Mouse (Mus musculus) gastrocnemius, postnatal 14 days (tissue): ENCODE measurements around the gene Gm12185. TPM values are rescaled to one million over a fixed set of nuclear protein-coding genes. Genes with fewer than 3 reads are reported as not detected.
"Not testable (repeated sequence)": the region's sequence is repeated elsewhere in the genome, so short reads cannot be mapped to it uniquely, and the experiment has no call there.

Experiments used
- DNase-seq: peaks from one replicate; pipeline ENCODE4 v3.0.0; 2021; ENCODE audit warnings: mixed read lengths
- intact Hi-C: fragments of 180-260 bp; cut with DNase I; formaldehyde crosslinking; loops from one replicate; pipeline ENCODE4 v1.15.1; 2025; ENCODE audit warnings: low total_unique reads
- total RNA-seq, 2 experiments: library from RNA; stranded (reverse); gene quantifications; 2 replicates each; pipeline ENCODE4 v1.2.3; 2021

Gene Gm12185
- total RNA-seq, 2 experiments from 2014 or later, result 0.13 to 0.47 TPM

DNA sequence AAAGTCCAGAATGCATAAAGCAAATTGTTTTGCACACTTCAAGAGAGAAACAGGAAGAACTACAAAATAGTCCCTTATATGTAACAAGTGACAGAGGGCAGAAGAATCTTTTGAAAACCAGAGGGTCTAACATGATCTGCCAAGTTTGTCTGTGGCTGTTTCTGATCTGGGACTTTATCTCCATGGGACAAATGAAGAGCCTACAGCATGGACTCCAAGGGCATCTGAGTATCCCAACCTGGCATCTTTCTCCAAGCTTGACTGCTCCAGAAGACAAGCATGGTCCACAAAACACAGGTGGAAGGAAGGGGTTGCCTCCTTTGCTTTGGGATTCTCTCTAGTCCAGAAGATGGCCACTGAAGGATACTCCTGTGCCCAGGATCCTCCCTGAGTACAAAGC is 65.6 kb downstream of the Gm12185 start:
- intact Hi-C loops, result not testable (repeated sequence)

DNA sequence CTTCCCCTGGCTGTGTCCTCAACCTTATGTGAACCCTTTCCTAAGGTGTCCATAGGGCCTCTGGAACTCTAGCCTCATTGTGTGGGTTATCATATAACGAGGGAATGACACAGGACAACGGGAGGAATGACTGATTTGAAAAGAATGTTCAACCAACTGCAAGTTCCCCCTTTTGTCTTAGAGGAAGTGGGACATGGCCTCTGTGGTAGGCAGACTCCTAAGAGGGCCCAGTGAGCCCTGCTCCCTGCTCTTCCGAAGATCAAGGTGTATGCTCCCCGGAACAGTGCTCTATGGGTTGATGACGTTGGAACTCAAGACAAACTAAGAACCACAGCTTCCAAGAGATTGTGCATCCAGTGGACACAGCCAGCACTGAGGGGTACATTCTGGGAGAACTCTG is 68.2 kb downstream of the Gm12185 start:
- DNase-seq, intact Hi-C loops: not testable (repeated sequence)

More for the DNA sequence above, 65.6 kb downstream of the Gm12185 start:
- not testable (repeated sequence) for DNase-seq

DNA sequence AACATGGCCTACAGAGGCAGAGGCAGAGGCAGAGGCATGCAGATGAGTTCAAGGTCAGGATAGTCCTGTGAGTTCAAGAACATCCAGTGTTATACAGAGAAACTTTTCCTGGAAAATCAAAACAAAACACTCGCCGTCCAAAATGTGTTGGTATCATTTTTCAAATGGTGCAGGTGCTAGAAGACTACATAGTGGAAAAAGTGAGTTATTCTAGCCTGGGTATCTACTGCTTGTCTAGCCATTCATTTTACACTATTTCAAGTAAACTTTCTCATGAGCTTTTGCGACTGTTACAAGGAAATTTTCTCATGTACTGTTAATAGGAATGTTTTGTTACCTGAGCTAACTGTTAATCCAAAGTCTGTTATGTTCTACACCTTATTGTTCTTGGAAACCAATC is 73.6 kb downstream of the Gm12185 start:
- DNase-seq, result no peak
- intact Hi-C loops, result no loop called here

DNA sequence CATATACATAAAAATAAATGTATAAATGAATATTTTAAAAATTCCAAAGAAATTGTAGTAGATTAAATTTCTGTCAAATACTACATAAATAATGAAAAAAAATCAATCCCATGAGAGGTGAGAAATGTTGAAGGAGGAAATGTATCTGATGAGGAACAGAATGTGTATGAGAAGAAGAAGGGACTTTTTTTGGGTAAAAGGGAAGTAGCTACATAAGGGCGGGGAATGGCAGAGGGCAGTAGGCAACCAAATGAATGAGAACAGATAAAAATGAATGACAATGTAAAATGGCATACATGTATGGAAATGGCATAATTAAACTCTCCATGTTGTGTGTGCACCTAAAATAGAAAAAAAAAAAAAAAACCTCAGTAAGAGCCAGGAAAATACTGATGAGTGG is 78.4 kb downstream of the Gm12185 start:
- intact Hi-C loops, result no loop called here
- no peak for DNase-seq

DNA sequence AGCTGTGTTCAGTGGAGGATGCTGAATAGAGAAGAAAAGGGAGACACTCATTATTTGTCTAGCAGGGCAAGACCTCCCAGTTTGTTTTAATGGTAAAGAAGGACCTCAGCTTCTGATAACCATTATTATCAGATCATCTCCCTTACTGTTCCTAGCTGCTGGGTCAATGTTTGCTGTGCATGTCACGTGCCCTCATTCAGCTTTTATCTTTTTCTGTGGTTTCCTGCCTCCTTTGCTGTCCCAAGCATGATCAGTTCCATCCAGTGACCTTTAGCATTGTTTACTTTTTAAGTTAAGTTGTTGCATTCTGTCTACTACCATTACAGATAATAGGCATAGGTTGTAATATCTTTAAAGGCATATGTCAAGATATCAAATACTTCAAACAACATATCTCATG is 83.6 kb downstream of the Gm12185 start:
- intact Hi-C loops, result no loop called here
- DNase-seq, result no peak

DNA sequence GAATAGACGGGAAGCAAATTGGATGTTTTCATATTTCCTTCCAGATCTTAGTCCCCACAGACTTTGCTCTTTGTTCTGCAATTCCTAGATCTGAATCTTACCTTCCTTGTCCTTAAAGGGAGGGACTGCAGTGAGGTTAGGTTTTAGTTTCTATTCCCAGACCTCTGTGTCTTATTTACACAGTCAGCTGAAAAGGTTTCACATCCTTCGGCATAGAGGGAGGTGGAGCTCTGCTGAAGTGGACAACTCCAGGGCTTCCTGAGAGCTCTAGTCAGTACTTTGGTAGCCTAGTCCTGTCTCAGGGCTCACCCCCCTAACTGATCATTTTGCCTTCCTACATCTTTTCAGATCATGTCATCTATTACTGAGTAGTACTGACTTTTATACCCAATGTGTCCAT is 90.0 kb downstream of the Gm12185 start, which contains the start of gene Gm5431:
TSS of gene Gm5431 (minus strand) at position 194 of the 400 bp plus-strand sequence.
- intact Hi-C loops, result no loop called here
- DNase-seq, result no peak

DNA sequence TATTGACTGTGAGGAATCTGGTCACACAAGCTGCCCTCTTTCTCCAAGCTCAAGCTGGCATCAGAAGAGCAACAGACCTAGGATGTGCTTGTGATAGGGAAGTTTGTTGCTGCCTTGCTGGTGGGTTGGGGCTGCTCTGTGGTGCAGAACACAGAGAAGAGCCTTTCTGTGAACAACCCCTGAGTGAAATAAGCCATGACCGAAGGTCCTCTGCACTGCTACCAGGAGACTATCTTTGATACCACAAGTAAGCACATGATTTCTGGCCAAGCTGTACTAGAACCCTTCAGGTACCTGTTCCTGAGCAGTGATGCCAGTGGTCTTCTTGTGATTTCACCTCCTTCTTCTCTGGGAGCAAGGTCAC is 90.5 kb downstream of the Gm12185 start:
- DNase-seq, intact Hi-C loops: not testable (repeated sequence)

DNA sequence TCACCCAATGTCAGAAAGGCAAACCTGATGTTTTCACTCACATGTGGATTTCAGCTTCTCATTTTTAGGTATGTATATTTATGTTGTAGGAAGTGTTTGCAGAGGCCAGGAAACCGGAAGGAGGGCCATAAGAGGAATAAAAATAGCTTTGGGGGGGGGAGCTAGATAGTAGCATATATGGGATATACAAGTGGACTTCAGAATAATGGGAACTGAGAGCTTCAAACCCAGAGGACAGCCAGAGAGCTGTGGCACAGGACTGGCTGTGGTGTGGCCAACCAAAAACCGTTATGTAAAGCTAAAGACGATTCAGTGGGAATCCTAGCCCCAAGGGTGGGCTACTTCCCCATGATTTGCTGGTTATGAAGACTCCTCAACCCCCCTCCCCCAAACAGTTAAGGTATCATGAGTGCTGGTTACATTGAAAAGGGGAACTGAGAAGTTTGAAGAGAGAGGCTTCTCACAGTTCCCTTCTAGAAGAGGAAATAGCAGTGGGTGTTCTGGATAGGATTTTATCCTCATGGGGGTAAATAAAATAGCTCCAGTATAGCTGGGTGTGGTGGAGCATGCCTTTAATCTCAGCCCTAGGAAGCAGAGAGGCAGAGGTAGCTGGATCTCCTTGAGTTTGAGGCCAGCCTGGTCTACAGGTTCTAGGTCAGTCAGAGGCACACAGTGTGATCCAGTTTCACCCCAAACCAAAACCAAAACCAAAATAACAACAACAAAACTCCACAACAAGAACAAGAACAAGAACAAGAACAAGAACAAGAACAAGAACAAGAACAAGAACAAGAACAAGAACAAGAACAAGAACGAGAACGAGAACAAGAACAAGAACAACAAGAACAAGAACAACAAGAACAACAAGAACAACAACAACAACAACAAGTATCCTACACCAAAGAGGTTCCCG is 91.1 kb downstream of the Gm12185 start:
- DNase-seq, intact Hi-C loops: not testable (repeated sequence)

DNA sequence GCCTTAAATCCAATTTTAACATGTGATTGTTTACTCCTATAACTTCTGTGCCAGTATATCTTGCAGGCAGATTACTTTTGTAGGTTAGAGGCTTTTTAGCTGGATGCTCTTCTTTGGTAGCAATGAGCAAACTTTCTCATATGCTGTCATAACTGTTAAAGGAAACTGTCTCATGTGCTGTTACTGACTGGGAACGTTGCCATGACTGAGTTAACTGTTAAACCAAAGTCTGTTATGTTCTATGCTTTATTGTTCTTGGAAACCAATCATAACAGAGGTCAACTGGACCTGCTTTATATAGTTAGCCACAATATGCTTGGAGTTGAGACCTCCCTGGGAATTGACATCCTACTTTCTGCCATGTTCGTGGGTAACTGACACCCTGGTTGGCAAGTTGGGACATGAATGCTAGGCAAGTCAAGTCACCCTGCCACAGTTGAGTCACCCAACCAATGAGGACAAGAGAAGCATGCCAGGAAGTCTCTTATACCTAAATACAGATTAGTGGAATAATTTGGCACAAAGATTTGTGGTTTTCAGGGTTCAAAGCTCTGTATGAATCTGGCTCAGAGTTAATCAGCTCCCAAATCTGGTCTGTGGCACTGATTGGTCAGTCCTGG is 93.1 kb downstream of the Gm12185 start:
- intact Hi-C loops, result no loop called here
- DNase-seq, result no peak

DNA sequence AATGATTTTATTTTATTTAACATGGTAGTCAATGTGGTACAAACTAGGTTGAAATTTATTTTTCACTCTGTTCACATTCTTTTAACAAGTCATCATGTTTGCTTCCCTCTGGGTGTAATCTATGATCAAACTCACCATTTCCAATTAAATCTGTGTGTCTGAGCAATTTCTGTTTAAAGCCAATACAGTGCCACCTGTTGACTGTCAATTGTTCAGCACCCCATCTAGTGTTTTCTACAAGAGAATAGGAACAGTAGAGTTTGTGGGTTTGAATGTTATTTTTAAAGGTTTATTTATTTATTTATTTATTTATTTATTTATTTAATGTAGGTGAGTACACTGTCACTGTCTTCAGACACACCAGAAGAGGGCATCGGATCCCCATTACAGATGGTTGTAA is 115.3 kb downstream of the Gm12185 start:
- intact Hi-C loops, result no loop called here
- no peak for DNase-seq

DNA sequence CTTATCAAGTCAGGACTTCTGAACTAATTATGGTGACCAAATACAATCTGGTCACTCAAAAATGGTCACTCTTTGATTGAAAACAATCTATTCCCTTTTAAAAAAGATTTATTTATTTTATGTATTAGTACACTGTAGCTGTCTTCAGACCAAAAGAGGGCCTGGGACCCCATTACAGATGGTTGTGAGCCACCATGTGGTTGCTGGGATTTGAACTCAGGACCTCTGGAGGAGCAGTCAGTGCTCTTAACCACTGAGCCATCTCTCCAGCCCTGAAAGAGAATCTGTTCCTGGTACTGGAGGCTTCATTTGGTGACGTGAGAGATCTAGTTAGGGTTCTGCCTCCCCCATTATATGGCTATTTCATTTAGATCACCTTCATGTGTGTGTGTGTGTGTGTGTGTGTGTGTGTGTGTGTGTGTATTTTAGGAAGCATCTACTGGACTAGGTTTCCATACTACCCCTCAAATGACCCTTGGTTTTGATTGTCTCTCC is 116.6 kb downstream of the Gm12185 start:
- not testable (repeated sequence) for DNase-seq
- intact Hi-C loops, result loop anchor here (2.0 kb wide), 1 partner anchor 227 kb away; no protein-coding TSS in a partner anchor

DNA sequence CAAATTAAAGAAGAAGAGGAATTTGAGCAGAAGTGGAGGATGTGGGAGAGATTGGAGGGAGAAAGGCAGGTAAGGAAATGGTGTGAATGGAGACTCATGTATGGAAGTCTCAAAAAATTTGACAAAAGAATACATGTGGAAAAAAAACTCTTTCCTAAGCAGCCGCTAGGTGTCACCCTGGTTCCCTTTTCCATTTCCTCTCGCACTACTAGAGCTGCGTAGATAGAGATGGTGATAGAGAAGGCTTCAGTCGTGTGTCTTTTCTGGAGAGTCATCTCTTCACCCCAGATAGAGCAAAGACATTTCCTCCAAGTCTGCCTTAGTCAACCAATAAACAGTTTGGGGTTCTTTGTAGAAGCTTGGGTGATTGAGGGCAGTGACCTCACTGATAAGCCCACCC is 117.6 kb downstream of the Gm12185 start:
- intact Hi-C loops, result loop anchor here (2.0 kb wide), 1 partner anchor 228 kb away; no protein-coding TSS in a partner anchor
- no peak for DNase-seq

DNA sequence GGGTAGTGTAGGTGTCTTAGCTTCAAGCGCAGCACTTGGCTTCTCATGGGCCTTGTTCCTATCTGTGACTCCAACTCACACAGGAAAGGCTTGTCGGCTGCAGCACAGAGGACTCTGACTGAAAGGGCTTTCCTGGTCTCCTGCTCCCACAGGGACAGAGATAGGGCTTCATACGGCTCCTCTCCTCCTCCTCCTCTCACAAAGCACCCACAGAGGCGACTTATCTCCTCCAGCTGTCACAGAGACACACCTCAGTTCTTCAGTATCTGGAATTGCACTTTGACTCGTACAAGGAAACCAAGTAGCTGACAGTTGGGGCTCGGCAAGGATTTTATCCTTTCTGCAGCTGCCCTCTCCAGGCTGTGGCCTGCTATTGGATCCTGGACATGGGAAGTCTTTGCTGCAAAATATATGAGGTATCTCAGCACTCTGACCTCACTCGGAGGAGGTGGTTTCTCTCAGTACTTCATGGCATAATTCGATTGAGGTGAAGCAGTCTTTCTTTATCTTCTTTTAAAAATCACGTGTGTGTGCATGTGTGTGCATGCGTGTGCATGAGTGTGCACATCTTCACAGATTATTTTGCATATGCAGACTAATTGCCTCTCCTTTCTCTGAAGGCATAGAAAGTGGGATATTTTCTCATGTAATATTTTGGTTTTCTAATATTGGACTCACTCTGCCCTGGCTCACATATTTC is 118.3 kb downstream of the Gm12185 start:
- no peak for DNase-seq
- intact Hi-C loops, result loop anchor here (2.0 kb wide), 1 partner anchor 229 kb away; no protein-coding TSS in a partner anchor

DNA sequence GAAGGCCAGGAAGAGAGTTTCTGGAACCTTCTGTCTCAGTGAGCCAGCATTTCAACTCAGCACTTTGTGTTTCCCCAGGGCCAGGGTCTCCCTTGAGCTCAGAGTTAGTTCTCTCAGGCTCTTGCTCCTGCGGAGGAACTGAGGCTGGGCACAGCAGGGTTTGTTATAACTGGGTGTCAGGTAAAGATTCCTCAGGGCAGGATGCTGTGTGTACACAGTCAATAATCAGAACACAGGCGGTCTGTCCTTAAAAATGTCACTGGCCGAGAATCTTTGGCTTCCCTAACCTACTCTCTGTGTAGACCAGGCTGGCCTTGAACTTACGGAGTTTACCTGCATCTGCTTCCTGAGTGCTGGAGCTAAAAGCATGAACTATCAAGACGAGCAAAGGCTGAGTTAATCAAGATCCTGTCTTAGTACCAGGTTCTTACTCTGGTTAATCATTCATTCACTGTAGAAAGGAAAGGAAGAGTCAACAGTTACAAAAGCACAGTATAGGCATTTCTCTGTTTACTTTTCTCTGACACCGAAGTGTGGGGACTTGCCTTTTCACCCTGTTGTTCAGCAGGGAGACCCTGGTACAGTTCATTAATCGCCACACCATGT is 119.2 kb downstream of the Gm12185 start:
- DNase-seq, result no peak
- intact Hi-C loops, result no loop called here

DNA sequence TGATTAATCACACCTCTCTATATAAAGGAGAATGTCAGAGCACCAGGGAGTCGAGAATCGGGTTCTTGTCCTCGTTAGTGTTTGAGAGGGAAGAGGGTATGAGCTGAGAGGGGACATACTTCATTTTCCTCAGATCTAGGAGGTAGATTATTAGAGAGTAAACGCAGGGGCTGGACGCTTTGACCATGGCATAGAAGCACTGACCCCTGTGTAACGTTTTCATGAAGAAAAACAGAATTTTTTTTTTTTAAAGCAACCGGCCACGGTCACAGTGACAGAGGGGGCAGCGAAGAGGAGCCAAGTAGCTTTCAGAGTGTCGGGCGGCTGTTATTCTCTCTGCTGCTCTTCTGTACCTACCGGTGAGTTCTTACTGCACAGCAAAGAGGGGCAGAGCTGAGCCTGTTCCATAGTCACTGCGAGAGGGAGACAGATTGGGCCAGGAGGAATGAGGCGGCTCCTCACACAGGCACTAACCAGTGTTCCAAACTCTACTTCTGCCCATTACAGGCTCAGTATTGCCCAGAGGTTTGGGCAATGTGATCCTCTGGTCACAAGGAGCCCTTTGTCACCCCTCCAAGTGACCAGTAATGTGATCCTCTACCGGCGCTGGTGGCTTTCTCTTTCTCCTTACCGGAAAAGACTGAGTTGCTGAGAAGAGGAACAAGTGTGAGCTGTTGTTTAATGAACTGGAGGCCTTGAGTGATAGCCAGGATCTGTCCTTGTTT is 120.0 kb downstream of the Gm12185 start:
- peak; percentile 54 for DNase-seq
- intact Hi-C loops, result no loop called here

DNA sequence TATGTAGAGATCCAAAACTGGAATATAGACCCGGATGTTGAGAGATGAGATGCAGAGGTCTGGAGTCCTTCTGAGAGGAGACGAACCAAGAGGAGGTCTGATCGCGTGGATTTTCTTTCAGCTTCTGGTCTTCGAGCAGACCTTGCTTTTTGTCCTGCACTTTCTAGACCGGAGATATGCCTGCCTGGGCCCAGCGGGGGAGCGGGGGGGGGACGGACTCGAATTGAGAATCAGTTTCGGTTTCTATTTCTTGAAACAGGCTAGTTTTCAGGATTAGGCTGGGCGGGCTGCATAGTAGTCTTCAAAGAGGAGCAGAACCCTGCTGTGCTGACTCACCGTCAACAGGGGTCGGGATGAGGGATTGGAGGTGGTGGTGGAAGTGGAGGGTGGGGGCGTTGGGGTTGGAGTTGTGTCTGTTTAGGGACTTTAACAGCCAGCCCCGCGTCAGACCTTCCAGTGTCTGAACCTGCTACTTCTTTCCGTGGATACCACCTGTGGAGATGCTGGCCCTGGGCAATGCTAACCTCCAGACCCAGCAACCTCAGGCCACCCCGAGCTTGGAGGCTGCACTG is 120.7 kb downstream of the Gm12185 start, which contains the start of gene Irgm1:
TSS of gene Irgm1 (minus strand) at position 483 of the 572 bp plus-strand sequence.
- intact Hi-C loops, result no loop called here
- peak; percentile 70 for DNase-seq

DNA sequence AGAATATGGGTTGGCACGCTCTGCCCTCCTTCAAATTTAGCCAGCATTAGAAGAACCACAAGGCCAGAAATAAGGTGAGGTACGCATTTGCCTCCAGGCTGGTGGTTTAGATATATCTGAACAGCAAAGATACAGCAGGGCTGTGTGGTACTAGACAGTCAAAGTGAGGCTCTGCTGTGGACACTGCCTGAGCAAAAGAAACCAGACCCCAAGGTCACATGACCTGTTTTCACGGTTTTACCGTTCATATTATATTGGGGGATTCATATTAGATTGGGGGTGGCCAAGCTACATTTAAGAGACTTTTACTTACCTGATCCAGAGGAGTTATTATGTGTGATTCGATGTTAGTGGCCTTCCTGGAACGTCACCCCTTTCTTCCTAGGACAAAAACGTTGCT is 121.2 kb downstream of the Gm12185 start:
- intact Hi-C loops, result no loop called here
- no peak for DNase-seq

DNA sequence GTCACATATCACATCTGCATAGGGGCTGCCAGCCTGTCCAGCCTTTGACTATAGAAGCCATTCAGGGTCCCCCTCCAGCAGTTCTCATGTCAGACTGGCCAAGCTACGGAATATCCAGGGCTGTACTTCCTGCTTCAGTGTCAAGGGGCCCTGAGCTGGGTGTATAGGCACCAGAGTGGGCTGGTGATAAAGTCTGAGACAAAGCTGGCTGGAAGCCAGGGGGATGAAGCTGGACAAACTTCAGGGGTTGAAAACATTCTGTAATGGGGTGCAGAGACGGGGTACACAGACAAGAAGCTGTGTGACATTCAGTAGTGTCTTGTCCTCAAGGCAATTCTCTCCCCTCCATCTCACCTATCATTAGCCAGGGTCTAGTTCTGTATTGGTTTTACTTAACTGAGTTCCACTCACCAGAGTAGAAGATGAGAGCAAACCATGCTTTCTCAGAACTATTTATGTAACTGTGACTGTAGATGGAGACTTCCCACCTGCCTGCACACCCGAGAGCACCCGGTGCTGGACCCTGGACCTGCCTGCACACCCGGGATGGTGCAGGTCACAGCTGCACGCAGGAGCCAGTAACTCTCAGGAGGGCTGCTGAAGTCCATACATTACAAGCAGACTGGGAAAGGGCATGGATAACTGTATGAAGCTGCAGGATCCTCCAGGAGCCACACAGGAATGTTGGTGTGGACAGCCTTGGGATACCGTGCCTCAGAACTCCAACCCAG is 122.5 kb downstream of the Gm12185 start:
- no peak for DNase-seq
- intact Hi-C loops, result no loop called here
